Mouse (Mus musculus): ENCODE results near the gene Mrpl33.

Gene Mrpl33

DNA sequence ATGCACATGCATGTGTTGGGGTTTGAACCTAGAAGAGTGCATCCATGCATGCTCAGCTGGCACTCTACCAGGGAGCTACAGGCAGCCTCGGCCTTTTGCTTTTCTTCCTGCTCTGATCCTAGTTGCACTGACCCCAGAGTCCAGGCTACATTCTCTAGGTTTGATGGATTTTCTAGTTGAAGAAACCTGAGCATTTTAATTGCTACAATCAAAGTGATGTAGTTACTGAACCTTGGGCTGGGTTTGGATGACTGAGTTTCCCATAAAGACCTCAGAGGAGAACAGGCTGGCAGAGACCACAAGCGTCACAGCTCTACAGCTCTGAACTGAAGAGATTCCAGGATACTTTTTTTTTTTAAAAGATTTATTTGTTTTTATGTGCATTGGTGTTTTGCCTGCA is 13.5 kb upstream of the Mrpl33 start:
- TF ChIP-seq GATA4 (IDR thresholded peaks at IDR 0.05; ENCODE audit: insufficient replicate concordance, low read length) = no peak

DNA sequence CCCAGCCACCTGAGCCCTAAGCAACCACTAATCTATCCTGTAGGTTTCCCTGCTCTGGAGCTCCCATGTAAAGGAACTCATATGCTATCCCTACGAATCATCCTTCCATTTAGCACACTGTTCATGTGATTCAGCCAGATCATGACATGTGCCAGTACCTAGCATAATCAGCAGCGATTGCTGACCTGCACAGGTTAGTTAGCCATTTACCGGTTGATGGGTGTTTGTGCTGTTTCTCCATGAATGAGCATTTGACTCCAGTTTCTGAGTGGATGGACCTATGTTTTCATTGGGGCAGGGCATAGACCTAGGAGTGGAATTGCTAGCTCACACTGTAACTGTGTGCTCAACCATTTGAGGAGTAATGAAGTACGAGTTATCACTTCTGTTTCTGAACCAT is 11.2 kb upstream of the Mrpl33 start:
- TF ChIP-seq GATA4 (IDR thresholded peaks at IDR 0.05; ENCODE audit: insufficient replicate concordance, low read length) = no peak

DNA sequence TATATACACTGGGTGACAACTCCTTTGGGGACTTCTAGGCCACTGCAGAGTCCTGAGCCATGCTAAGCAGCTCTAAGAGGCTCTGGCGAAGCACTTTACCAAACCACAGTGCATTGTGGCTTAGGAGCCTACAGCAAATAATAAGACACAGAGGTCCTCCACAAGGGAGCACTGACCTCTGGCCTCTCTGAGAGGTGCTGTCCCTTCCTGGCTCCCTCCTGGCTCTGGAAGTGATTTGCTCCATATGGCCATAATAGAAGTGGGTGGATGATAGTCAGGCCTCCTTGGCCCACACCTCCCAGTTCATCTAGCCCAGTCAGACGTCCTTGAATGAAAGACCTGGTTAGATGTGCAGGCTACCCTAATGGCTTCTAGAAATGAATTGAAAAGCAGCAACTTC is 8.7 kb upstream of the Mrpl33 start:
- TF ChIP-seq GATA4 (IDR thresholded peaks at IDR 0.05; ENCODE audit: insufficient replicate concordance, low read length) = no peak

DNA sequence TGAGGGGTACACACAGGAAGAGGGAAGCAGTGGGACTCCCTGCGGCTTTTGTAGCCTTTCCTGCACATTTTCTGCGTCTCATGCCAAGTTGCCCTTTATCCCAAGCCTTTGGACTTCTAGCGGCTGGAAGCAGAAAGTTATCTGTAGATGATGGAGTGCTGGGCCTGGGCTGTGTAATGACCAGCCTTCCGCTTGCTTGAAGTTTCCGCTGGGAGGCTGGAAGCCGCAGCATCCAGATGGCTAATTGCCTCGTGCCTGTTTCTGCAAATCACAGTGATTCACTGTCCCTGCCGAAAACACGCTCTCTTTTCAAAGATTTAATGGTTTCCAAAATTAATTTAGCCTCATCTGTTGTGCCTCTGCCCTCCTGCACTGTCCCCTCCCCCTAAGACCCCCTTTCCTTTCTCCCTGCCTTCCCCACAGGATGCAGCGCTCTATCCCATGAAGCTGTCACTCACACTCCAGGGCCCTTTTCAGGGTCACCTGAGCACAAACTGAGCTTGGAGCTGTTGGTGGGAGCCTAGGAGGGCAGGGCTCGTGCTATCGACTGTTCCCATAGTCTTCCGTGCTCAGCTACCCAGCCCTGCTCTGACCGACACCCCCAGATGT is 6.9 kb upstream of the Mrpl33 start:
- no peak for TF ChIP-seq GATA4 (IDR thresholded peaks at IDR 0.05; ENCODE audit: insufficient replicate concordance, low read length)

DNA sequence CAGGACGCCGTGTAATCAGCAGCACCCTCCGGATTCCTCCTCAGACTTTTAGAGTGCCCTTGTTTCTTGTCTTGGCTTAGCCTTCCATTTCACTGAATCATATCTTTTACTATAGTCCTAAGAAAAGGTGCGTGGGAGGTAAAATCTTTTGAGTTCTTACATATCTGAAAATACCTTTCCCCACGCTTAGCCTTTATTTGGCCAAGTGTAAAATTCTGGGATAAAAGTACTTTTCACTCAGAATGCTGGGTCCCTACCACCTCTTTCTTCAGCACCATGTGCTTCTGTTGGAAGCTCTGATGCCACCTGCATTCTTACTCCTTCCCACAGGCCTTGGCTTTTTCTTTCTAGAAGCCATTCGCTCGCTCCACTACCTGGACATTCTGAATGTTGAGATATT is 5.6 kb upstream of the Mrpl33 start:
- no peak for TF ChIP-seq GATA4 (IDR thresholded peaks at IDR 0.05; ENCODE audit: insufficient replicate concordance, low read length)

DNA sequence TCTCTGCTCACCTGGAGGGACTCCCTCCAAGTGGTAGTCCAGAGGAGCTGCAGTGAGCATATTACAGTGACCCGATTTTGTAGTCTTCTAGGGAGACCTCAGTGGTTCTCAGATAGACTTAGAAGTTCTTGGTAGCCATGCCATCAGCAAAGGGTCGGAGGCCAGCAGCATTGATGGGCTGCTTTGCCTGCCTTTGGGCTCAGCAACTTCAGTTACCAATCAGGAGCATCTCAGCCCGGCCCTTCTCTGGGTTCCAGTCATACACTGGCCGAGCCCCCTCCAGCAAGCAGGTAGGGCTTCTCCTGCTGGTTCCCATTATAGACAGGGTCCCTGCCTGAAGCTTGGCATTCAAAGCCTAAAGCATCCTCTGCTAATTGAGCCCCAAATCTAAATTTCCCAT is 867 bp upstream of the Mrpl33 start:
- no peak for TF ChIP-seq GATA4 (IDR thresholded peaks at IDR 0.05; ENCODE audit: insufficient replicate concordance, low read length)

DNA sequence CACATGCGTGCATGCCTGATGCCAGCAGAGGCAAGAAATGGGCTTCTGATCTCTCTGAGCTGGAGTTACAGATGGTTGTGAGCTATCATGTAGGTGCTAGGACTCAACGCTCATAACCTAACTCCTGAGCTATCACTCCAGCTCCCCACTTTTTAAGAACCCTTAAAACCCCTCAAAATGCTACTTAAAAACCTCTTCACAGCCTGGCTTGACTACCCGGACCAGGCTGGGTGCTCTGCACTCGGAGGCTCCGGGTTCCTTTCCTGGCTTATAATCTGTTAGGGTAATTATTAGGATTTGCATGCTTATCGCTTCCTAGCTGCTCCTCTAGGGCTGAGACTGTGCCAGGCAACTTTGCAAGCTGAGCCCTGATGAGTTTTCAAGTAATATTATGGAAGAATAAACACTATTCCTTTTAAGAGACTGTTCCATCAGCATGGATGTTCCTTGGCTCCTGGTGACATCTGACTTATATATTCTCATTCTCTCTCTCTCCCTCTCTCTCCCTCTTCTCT is 752 bp downstream of the Mrpl33 start:
- no peak for TF ChIP-seq GATA4 (IDR thresholded peaks at IDR 0.05; ENCODE audit: insufficient replicate concordance, low read length)

DNA sequence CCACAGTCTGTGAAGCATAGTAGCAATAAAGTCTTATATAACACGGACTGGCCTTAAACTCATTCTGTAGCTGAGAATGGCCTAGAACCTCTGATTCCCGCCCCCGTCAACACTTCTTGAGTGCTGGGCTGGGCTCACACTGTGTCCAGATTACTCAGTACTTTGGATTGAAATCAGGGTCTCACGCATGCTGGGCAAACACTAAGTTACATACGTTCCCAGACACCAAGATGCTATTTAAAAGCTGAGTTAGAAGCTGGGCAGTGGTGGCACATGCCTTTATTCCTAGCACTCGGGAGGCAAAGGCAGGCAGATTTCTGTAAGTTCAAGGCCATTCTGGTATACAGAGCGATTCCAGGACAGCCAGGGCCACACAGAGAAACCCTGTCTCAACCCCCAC is 1.4 kb downstream of the Mrpl33 start:
- TF ChIP-seq GATA4 (IDR thresholded peaks at IDR 0.05; ENCODE audit: insufficient replicate concordance, low read length) = no peak

DNA sequence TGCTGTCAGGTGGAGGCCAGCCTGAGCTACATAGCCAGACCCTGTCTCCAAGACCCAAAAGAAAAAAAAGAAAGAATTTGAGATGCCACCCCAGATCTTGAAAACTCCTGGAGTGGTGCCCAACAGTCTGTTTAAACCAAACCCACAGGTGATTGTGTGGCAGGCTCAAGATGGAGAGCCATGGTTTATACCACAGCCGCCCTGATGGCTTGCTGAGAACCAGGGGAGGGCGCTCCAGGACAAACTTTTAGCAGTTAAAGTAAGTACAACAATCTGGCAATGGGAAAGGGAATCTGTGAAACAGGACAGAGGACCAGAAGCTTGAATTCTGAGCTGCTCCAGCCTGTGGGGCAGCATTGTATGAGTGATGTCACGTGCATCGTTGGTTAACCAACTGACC is 1.8 kb downstream of the Mrpl33 start:
- no peak for TF ChIP-seq GATA4 (IDR thresholded peaks at IDR 0.05; ENCODE audit: insufficient replicate concordance, low read length)

DNA sequence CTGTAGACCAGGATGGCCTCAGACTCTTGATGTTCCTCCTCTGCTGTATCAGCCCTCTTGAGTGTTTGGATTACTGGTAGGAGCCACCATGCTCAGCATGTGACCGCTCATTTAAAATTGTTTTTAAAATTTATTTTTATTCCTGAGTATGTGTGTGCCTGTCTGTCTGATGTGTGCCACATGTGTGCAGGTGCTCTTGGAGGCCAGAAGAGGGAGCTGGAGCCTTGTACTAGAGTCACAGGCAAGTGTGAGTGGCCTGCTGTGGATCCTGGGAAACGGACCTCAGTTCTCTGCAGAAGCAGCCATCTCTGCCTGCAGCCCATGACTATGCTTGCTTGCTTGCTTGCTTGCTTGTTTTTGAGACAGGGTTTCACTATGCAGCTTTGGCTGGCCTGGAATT is 2.4 kb downstream of the Mrpl33 start:
- TF ChIP-seq GATA4 (IDR thresholded peaks at IDR 0.05; ENCODE audit: insufficient replicate concordance, low read length) = no peak

DNA sequence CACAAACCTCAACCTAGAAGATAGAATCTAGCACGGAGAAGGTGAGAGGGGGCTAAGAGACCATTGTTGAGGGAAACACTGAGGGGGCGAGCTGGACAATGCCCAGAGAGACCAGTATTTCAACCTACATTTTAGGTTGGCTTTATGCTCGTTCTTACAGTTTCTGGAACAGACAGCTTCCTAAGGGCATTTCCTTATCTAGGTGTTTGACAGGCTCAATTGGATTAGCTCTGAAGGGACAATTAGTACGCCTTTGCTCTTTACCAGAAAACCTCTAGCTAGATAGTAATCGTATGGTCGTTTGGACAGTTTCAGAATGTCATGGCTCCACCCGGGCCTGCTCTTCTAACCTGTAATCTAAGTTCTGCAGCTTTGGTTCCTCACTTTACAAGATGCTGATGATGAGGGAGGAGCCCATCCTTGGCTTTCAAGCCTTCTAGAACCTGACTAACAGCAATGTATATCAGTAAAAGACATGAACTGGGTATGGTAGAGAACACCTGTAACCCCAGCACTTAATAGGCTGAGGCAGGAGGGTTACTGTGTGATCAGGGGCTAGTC is 4.5 kb downstream of the Mrpl33 start:
- TF ChIP-seq GATA4 (IDR thresholded peaks at IDR 0.05; ENCODE audit: insufficient replicate concordance, low read length) = no peak

DNA sequence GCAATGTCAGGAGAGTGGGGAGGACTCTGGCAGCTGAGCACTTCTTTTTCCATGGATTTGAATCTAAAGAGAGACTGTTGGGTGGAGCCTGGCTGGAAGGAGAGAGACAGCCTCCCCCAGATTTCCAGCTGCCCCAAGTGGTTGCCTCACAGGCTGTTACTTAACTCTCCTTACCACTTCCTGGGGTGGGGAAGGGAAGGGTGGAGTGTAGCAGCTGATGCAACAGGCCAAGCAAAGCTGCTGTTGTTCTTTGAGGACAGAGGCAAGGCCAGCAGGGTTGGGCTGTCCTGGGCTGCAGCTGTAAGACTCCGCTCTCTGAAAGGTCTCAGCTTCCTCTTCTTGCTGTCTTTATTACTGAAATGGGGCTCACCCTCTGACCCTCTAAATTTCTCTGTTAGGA is 5.6 kb downstream of the Mrpl33 start:
- no peak for TF ChIP-seq GATA4 (IDR thresholded peaks at IDR 0.05; ENCODE audit: insufficient replicate concordance, low read length)

DNA sequence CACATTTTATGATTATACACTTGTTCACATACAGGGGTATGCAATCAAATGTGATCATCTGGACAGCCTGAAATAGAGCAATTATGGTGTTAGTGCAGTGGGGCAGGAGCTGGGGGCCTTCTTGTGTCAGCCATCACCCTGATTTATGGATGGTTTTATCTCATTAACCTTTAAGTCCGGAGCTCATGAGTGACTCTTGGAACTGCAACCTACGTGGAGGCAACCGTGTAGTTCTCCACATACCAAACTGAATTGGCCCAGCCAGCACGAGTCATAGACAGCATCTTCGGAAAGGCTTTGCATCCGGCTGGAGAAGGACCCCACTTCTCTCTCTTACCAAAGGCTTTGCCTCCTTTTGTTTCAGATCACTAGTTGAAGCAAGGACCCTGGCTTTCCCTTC is 7.0 kb downstream of the Mrpl33 start:
- no peak for TF ChIP-seq GATA4 (IDR thresholded peaks at IDR 0.05; ENCODE audit: insufficient replicate concordance, low read length)

DNA sequence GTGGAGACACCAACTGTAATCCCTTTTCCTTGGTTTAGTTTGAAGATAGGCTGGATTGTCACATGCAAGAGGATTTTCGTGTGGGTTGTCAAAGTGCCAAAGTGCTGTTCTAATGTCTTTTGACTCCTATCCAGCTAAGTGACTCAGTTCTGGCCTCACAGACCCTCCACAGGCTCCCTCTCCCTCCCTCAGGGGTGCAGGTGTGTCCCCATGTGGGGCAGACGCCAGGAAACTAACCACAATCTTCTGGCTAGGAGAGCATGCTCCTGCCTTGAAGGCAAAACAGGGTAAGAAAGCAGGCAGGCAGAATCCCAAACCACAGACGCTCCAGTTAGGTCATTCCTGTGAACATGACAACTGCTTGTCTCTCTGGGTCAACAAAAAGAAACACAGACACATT is 9.4 kb downstream of the Mrpl33 start:
- no peak for TF ChIP-seq GATA4 (IDR thresholded peaks at IDR 0.05; ENCODE audit: insufficient replicate concordance, low read length)

DNA sequence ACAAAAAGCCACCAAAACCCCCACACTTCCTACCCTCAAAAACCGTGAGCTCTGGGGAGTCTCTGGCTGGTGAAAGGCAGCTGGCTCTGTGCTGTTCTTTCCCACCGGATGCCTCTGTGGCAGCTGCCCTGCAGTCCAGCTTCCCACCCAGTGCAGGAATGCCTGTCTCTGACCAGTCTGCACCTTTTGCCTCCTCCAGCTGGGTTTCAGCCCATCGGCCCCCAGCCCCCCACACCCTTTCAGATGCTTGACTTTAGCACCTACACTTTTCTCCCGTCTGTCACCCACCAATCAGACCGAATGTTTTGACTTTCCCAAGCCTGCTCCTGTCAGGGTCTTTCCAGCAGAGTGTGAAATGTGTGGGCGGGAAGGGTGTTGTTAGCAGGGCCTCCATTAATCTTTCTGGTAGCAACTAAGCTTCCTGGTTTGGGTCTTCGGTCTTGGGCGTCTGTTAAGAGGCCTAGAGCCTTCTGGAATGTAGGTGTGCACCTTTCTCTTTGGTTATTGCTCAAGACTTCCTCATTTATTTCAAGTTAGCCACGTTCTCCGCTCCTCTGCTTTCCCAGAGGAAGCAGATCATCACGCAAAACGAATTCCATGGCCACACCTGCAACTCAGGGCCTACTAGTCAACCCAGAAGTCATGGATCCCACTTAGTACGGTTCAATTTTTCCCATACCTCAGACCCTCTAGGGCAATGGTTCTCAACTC is 13.8 kb downstream of the Mrpl33 start:
- no peak for TF ChIP-seq GATA4 (IDR thresholded peaks at IDR 0.05; ENCODE audit: insufficient replicate concordance, low read length)

DNA sequence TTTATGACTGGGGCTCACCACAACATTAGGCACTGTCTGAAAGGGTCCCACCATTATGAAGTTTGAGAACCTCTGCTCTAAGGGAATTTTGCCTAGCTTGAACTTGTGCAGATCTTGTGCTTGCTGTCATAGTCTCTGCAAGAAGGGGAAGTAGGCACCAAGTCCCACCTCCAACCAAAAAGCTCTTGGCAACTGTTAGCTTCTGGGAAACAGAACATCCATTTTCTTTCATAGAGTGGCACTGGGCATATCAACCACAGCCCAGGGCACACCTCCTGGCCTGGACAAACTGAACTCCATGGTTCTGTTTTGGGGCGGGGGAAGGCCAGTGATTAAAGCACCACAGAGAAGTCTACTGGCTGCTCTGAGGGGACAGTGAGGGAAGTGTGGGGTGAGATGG is 14.5 kb downstream of the Mrpl33 start:
- no peak for TF ChIP-seq GATA4 (IDR thresholded peaks at IDR 0.05; ENCODE audit: insufficient replicate concordance, low read length)

All from liver, adult (tissue).